ENCODE assay signal across 17 mouse cellular contexts in the genomic region with DNA sequence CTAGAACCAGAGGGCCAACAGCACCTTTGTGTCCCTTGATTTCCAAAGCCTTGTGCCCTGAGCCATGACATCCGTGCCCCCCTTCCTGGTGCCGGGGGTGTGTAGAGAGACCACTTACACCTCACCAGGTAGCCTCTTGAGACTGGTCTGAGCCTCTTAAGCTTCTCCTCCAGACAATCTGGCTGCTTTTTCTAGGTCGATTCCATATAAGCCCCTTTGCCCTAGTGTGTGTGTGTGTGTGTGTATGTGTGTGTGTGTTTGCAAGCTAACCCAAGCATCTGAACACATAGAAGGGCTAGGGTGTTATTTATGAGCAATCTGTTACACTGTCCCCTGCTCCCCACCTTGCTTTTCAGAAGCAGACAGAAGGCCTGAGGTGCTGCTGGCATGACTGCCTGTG.
"Had no signal": no experiment of that assay in that cellular context is flagged by ENCODE, and none has a peak within 500 bp of the region (broad histone marks: within the 10 kb centered on the region; RNA-seq: fewer than 3 reads in every experiment).

No protein-coding gene starts in this region.

- DNase-seq: kidney, adult 18-20 months; kidney, postnatal 25 days; layer of hippocampus, adult 9-11 months; liver; liver, embryonic 13.5 days; lung, embryonic 14.5 days; thymus, postnatal 25 days had no signal

- H3K27me3 ChIP-seq: liver, embryonic 13.5 days; midbrain, embryonic 13.5 days had no signal

- H3K36me3 ChIP-seq: midbrain, embryonic 13.5 days had no signal

- H3K9ac ChIP-seq: liver, embryonic 13.5 days; lung, embryonic 14.5 days; midbrain, embryonic 13.5 days had no signal

- H3K9me3 ChIP-seq: liver, embryonic 13.5 days; midbrain, embryonic 13.5 days; neural tube, embryonic 13.5 days had no signal

- H3K4me3 ChIP-seq: layer of hippocampus, adult 2 months; liver, embryonic 13.5 days; midbrain, embryonic 13.5 days; myocyte; neural tube, embryonic 13.5 days had no signal

- H3K4me2 ChIP-seq: liver, embryonic 13.5 days; lung, embryonic 14.5 days; midbrain, embryonic 13.5 days; neural tube, embryonic 13.5 days had no signal

- ATAC-seq: inflammation-experienced regulatory T-cells, adult 6 months; intestine, embryonic 16.5 days; lung, postnatal 0 days; midbrain, embryonic 13.5 days; midbrain, embryonic 16.5 days had no signal

- H3K27ac ChIP-seq: kidney, postnatal 0 days; liver, embryonic 13.5 days; macrophage; midbrain, embryonic 13.5 days; neural tube, embryonic 13.5 days had no signal
